ENCODE assay signal across 12 mouse cellular contexts in genomic region chr11:32234816-32235485, GRCm38 (mm10). TPM values are rescaled to one million over a fixed set of nuclear protein-coding genes. Genes with fewer than 3 reads are reported as not detected.
DNase-seq lines count a peak whose midpoint lies in the region; ATAC-seq lines count a peak whose summit lies in the region.
"Had no signal": no experiment of that assay in that cellular context is flagged by ENCODE, and none has a peak within 500 bp of the region (broad histone marks: within the 10 kb centered on the region; RNA-seq: fewer than 3 reads in every experiment).

No protein-coding gene starts in this region.

- DNase-seq in adrenal gland, postnatal 14 days = peak; percentile 14
- DNase-seq in adrenal gland, postnatal 4 days (ENCODE audit: low spot score in 2 of 2) = no peak
- DNase-seq in hindbrain, embryonic 10.5 days (ENCODE audit: low spot score) = no peak
- DNase-seq in lung, postnatal 36 days = no peak
- DNase-seq: lung, adult 2 months had no signal

- no peak overlapping the region for H3K4me2 ChIP-seq in hindbrain, embryonic 15.5 days
- H3K4me2 ChIP-seq in lung, embryonic 15.5 days = no peak overlapping the region
- H3K4me2 ChIP-seq in neural tube, embryonic 15.5 days = no peak overlapping the region

- no peaks in the 10 kb centered on the region for H3K9me3 ChIP-seq in hindbrain, embryonic 15.5 days
- H3K9me3 ChIP-seq in hindbrain, embryonic 10.5 days = no peaks in the 10 kb centered on the region
- no peaks in the 10 kb centered on the region for H3K9me3 ChIP-seq in lung, embryonic 15.5 days
- no peaks in the 10 kb centered on the region for H3K9me3 ChIP-seq in neural tube, embryonic 15.5 days (replicated peaks)

- H3K9ac ChIP-seq in hindbrain, embryonic 15.5 days = no peak overlapping the region
- no peak overlapping the region for H3K9ac ChIP-seq in lung, embryonic 15.5 days
- H3K9ac ChIP-seq in neural tube, embryonic 15.5 days (replicated peaks) = no peak overlapping the region

- H3K36me3 ChIP-seq in hindbrain, embryonic 15.5 days = peaks cover 17% of the 10 kb centered on the region
- H3K36me3 ChIP-seq in hindbrain, embryonic 10.5 days = peaks cover 98% of the 10 kb centered on the region
- peaks cover 59% of the 10 kb centered on the region for H3K36me3 ChIP-seq in lung, embryonic 15.5 days
- peaks cover 43% of the 10 kb centered on the region for H3K36me3 ChIP-seq in neural tube, embryonic 15.5 days

- ATAC-seq in hindbrain, embryonic 15.5 days (ENCODE audit: low FRiP score, low read depth) = no peak
- no peak for ATAC-seq in lung, embryonic 15.5 days (ENCODE audit: borderline replicate concordance, extremely low read depth, low FRiP score, low TSS enrichment)
- ATAC-seq in neural tube, embryonic 15.5 days (ENCODE audit: low FRiP score) = no peak
- ATAC-seq in megakaryocyte progenitor cell, adult 5-6 weeks (replicated peaks; ENCODE audit: poor library complexity) = no peak

- peak overlapping the region; percentile 78 for H3K27ac ChIP-seq in hindbrain, embryonic 15.5 days (replicated peaks)
- H3K27ac ChIP-seq in hindbrain, embryonic 10.5 days = no peak overlapping the region
- H3K27ac ChIP-seq in lung, embryonic 15.5 days = peak overlapping the region; percentile 54
- H3K27ac ChIP-seq in neural tube, embryonic 15.5 days (replicated peaks) = peak overlapping the region; percentile 68

- H3K4me1 ChIP-seq in hindbrain, embryonic 15.5 days (replicated peaks) = peaks cover 48% of the 10 kb centered on the region
- 0 out of 2 replicates have a peak, but pooled peaks cover 4% of the 10 kb centered on the region for H3K4me1 ChIP-seq in hindbrain, embryonic 10.5 days (replicated peaks)
- H3K4me1 ChIP-seq in lung, embryonic 15.5 days = peaks cover 20% of the 10 kb centered on the region
- peaks cover 53% of the 10 kb centered on the region for H3K4me1 ChIP-seq in neural tube, embryonic 15.5 days

- 84% methylated on average over 6 of the region's 6 CpGs for WGBS in hindbrain, embryonic 15.5 days
- 90% methylated on average over 6 of the region's 6 CpGs for WGBS in hindbrain, embryonic 10.5 days
- 84% methylated on average over 6 of the region's 6 CpGs for WGBS in lung, embryonic 15.5 days
- 89% methylated on average over 6 of the region's 6 CpGs for WGBS in neural tube, embryonic 15.5 days

- H3K27me3 ChIP-seq in hindbrain, embryonic 15.5 days = no peaks in the 10 kb centered on the region
- no peaks in the 10 kb centered on the region for H3K27me3 ChIP-seq in hindbrain, embryonic 10.5 days (ENCODE audit: insufficient read depth, poor library complexity, severe bottlenecking)
- H3K27me3 ChIP-seq in lung, embryonic 15.5 days = no peaks in the 10 kb centered on the region
- no peaks in the 10 kb centered on the region for H3K27me3 ChIP-seq in neural tube, embryonic 15.5 days (replicated peaks)

- H3K4me3 ChIP-seq in hindbrain, embryonic 15.5 days = no peak overlapping the region
- H3K4me3 ChIP-seq in hindbrain, embryonic 10.5 days = no peak overlapping the region
- no peak overlapping the region for H3K4me3 ChIP-seq in lung, embryonic 15.5 days
- H3K4me3 ChIP-seq in neural tube, embryonic 15.5 days (replicated peaks) = no peak overlapping the region
- H3K4me3 ChIP-seq: myocyte had no signal

RNA-seq across cellular contexts. Expression of gene Mpg, which starts 8.6 kb away (rescaled TPM):
- 15.3 and 21.3 TPM in 2 replicates for total RNA-seq in adrenal gland, postnatal 14 days (2021)
- total RNA-seq in adrenal gland, postnatal 4 days (2021) = 10 to 100 TPM; 38.5 to 40.6 TPM
- polyA plus RNA-seq in hindbrain, embryonic 15.5 days (2015; fragmentation: Nextera tagmentation; extraction: Ambion mirVana) = 34.7 and 36.9 TPM in 2 replicates
- polyA plus RNA-seq in hindbrain, embryonic 10.5 days (2016; fragmentation: Nextera tagmentation; extraction: Ambion mirVana) = 34.2 and 36.3 TPM in 2 replicates
- polyA plus RNA-seq in lung, embryonic 15.5 days (2015; fragmentation: Nextera tagmentation; extraction: Ambion mirVana) = 37.7 and 37.8 TPM in 2 replicates
- 33.9 and 37.8 TPM in 2 replicates for polyA plus RNA-seq in neural tube, embryonic 15.5 days (2015; fragmentation: Nextera tagmentation; extraction: Ambion mirVana)
- total RNA-seq in megakaryocyte progenitor cell, adult 5-6 weeks (2015) = 5.4 and 7.1 TPM in 2 replicates
- 5.3 and 7.8 TPM in 2 replicates for total RNA-seq in megakaryocyte progenitor cell, adult 5-6 weeks (2017)

RNA-seq across cellular contexts. Expression of gene Rhbdf1, which starts 12.9 kb away (rescaled TPM):
- total RNA-seq in adrenal gland, postnatal 14 days (2021) = 22.4 and 24.3 TPM in 2 replicates
- total RNA-seq in adrenal gland, postnatal 4 days (2021) = 10 to 100 TPM; 43.7 to 47.5 TPM
- 24.8 and 29.2 TPM in 2 replicates for polyA plus RNA-seq in hindbrain, embryonic 15.5 days (2015; fragmentation: Nextera tagmentation; extraction: Ambion mirVana)
- polyA plus RNA-seq in hindbrain, embryonic 10.5 days (2016; fragmentation: Nextera tagmentation; extraction: Ambion mirVana) = 31.3 and 32.9 TPM in 2 replicates
- polyA plus RNA-seq in lung, embryonic 15.5 days (2015; fragmentation: Nextera tagmentation; extraction: Ambion mirVana) = 62.5 and 67.4 TPM in 2 replicates
- polyA plus RNA-seq in neural tube, embryonic 15.5 days (2015; fragmentation: Nextera tagmentation; extraction: Ambion mirVana) = 23.8 and 28.4 TPM in 2 replicates
- 0.22 TPM in 1 of 2 replicates, not detected in the other for total RNA-seq in megakaryocyte progenitor cell, adult 5-6 weeks (2015)
- total RNA-seq in megakaryocyte progenitor cell, adult 5-6 weeks (2017) = 0.25 and 2.9 TPM in 2 replicates
- total RNA-seq: granulocyte monocyte progenitor cell, adult 5-6 weeks had no signal

RNA-seq across cellular contexts. Expression of gene Snrnp25, which starts 29.7 kb away (rescaled TPM):
- 19.7 and 20.8 TPM in 2 replicates for total RNA-seq in adrenal gland, postnatal 14 days (2021)
- total RNA-seq in adrenal gland, postnatal 4 days (2021) = 10 to 100 TPM; 19.5 to 20.2 TPM
- polyA plus RNA-seq in hindbrain, embryonic 15.5 days (2015; fragmentation: Nextera tagmentation; extraction: Ambion mirVana) = 49.5 and 50.4 TPM in 2 replicates
- 97.6 and 103 TPM in 2 replicates for polyA plus RNA-seq in hindbrain, embryonic 10.5 days (2016; fragmentation: Nextera tagmentation; extraction: Ambion mirVana)
- polyA plus RNA-seq in lung, embryonic 15.5 days (2015; fragmentation: Nextera tagmentation; extraction: Ambion mirVana) = 50.8 and 56.7 TPM in 2 replicates
- 45.6 and 54.3 TPM in 2 replicates for polyA plus RNA-seq in neural tube, embryonic 15.5 days (2015; fragmentation: Nextera tagmentation; extraction: Ambion mirVana)
- 56.5 and 60.4 TPM in 2 replicates for total RNA-seq in megakaryocyte progenitor cell, adult 5-6 weeks (2015)
- total RNA-seq in megakaryocyte progenitor cell, adult 5-6 weeks (2017) = 70.3 and 82.6 TPM in 2 replicates

RNA-seq across cellular contexts. Expression of gene Nprl3, which starts 32.6 kb away (rescaled TPM):
- total RNA-seq in adrenal gland, postnatal 14 days (2021) = 45.3 and 54.8 TPM in 2 replicates
- 10 to 100 TPM; 73.7 to 77.3 TPM for total RNA-seq in adrenal gland, postnatal 4 days (2021)
- polyA plus RNA-seq in hindbrain, embryonic 15.5 days (2015; fragmentation: Nextera tagmentation; extraction: Ambion mirVana) = 33.5 and 43.9 TPM in 2 replicates
- polyA plus RNA-seq in hindbrain, embryonic 10.5 days (2016; fragmentation: Nextera tagmentation; extraction: Ambion mirVana) = 41.1 and 45.6 TPM in 2 replicates
- polyA plus RNA-seq in lung, embryonic 15.5 days (2015; fragmentation: Nextera tagmentation; extraction: Ambion mirVana) = 41.6 and 46.9 TPM in 2 replicates
- polyA plus RNA-seq in neural tube, embryonic 15.5 days (2015; fragmentation: Nextera tagmentation; extraction: Ambion mirVana) = 38.8 and 42.5 TPM in 2 replicates
- 15.1 and 16.2 TPM in 2 replicates for total RNA-seq in megakaryocyte progenitor cell, adult 5-6 weeks (2015)
- 14.4 and 17.2 TPM in 2 replicates for total RNA-seq in megakaryocyte progenitor cell, adult 5-6 weeks (2017)

RNA-seq across cellular contexts. Expression of gene Il9r, which starts 34.9 kb away (rescaled TPM):
- total RNA-seq in adrenal gland, postnatal 14 days (2021) = 0.41 and 0.53 TPM in 2 replicates
- total RNA-seq in adrenal gland, postnatal 4 days (2021) = under 1 TPM; 0.17 to 0.40 TPM
- not detected in 2 replicates for polyA plus RNA-seq in hindbrain, embryonic 15.5 days (2015; fragmentation: Nextera tagmentation; extraction: Ambion mirVana)
- polyA plus RNA-seq in hindbrain, embryonic 10.5 days (2016; fragmentation: Nextera tagmentation; extraction: Ambion mirVana) = not detected in 2 replicates
- 0.10 and 0.45 TPM in 2 replicates for polyA plus RNA-seq in lung, embryonic 15.5 days (2015; fragmentation: Nextera tagmentation; extraction: Ambion mirVana)
- 1.5 TPM in 1 of 2 replicates, not detected in the other for polyA plus RNA-seq in neural tube, embryonic 15.5 days (2015; fragmentation: Nextera tagmentation; extraction: Ambion mirVana)
- 0.07 TPM in 1 of 2 replicates, not detected in the other for total RNA-seq in megakaryocyte progenitor cell, adult 5-6 weeks (2015)
- 0.30 TPM in 1 of 2 replicates, not detected in the other for total RNA-seq in megakaryocyte progenitor cell, adult 5-6 weeks (2017)
- total RNA-seq: granulocyte monocyte progenitor cell, adult 5-6 weeks; layer of hippocampus, adult 18-20 months had no signal
